Mouse (Mus musculus) lung, postnatal 0 days (tissue): Measurements from ENCODE around the gene Lsm2.

Experiments used
- CTCF ChIP-seq: IDR thresholded peaks from 2 replicates; pipeline ENCODE4 v1.5.1; 2016; ENCODE audit warnings: antibody characterized with exemption, mild to moderate bottlenecking
- EP300 ChIP-seq: IDR thresholded peaks from 2 replicates; pipeline ENCODE4 v1.6.1; 2016; ENCODE audit warnings: antibody characterized with exemption, mild to moderate bottlenecking, control low read depth

DNA sequence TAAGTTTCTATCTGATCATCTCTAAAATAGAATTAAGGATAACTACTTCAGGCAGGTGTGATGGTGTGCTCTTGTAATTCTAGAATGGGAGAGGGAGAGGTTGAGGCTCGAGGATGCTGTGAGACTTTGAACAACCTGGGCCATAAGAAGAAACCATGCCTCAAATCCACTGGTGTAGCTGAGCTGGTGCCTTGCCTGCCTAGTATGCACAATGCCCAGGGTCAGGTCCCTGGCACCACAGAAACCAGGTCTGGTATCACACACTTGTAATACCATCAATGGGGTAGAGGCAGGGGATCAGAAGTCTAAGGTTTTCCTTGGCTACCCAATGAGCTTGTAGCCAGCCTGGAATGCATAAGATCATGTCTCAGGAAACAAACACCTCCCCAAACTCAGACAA lies 18.8 kb upstream of the Lsm2 start:
- TF ChIP-seq CTCF, result no peak
- TF ChIP-seq EP300, result no peak
